Mouse (Mus musculus) cerebellum, postnatal 25 days (tissue): ENCODE data around the gene Thoc3.

Source experiments
- DNase-seq, 2 experiments: peaks; one replicate each; pipeline ENCODE4 v3.0.0; 2021; ENCODE audit warnings: mixed read lengths in 2 of 2

The Thoc3 gene

GRCm38 (mm10) chr13:54439912-54440311 is 28.7 kb downstream of the Thoc3 start:
- DNase-seq, result no peak

DNA sequence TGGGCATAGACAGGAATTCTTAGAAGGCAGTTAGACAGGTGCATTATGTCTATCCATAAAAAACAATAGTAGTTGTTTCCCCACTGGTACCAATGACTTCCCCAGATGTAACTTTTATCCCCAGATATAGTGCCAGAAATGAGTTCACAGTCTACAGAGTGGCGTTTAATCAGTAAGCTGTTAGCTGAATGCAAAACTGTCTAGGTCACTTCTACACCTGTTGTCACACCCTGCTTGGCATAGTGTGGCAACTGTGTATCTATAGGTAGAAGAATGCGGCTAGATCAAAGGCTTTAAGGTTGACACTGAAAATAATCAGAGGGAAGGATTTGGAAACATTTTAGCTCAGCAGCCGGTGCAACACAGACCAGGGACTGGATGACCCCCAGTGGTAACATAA is 29.8 kb downstream of the Thoc3 start:
- no peak for DNase-seq

DNA sequence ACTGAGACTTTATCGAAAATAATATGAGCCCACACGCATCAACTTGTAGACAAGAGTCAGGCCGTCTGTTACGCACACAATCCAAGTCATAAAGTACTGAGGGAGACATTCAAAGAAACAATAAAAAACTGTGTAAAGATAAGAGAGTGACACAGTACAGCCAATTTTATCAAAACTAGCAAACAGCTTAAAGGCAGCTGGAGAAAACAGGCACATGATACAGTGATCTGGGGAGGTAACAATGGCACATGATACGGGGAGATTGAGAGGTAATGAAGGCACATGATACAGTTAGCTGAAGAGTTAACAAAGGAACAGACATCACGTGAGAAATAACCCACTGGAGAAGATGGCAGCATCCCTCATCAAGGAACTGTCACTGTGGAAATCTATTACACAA is 31.6 kb downstream of the Thoc3 start:
- DNase-seq, result no peak

GRCm38 (mm10) chr13:54436666-54437065 is 32.0 kb downstream of the Thoc3 start:
- DNase-seq, result no peak

DNA sequence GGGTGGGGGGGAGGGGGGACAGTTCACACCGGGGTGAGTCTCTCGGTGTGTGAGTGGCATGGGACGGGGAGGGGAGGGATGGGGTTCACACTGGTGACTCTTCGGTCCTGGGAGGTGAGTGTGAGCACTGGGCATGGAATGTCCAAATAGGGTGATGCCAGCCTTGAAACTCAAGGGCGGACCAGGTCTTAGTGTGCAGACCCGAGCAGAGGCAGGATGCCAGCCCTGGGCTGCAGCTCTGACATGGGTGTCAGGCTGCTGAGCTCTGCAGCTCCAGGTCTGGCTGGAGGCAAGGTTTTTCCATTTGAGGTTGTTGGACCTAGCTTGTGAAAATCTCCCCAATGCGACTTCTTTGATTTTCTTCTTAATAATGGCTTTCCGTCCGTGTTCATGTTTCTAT is 37.5 kb downstream of the Thoc3 start:
- DNase-seq, result no peak

GRCm38 (mm10) chr13:54430051-54430450 is 38.6 kb downstream of the Thoc3 start:
- no peak for DNase-seq

DNA sequence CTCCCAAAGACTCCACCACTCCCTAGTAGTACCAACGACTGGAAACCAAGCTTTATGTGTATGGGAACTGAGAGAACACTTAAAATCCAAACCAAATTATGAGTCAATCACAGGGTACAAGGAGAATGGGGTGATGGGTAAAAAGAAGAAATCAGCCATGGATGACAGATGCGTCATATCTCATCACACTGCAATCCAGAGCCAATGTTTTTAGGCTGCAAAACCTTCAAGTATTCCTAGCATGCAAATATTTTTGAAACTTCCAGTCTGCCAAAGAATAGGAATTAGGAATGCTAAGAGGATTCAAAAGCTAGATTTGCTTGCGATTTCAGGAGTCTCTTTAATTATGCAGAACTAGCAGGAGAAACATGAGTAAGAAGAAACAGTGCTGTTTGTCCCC is 39.9 kb downstream of the Thoc3 start:
- no peak for DNase-seq

GRCm38 (mm10) chr13:54426781-54427655 is 41.6 kb downstream of the Thoc3 start:
- no peak for DNase-seq

GRCm38 (mm10) chr13:54425269-54425668 is 43.4 kb downstream of the Thoc3 start:
- DNase-seq, result no peak

DNA sequence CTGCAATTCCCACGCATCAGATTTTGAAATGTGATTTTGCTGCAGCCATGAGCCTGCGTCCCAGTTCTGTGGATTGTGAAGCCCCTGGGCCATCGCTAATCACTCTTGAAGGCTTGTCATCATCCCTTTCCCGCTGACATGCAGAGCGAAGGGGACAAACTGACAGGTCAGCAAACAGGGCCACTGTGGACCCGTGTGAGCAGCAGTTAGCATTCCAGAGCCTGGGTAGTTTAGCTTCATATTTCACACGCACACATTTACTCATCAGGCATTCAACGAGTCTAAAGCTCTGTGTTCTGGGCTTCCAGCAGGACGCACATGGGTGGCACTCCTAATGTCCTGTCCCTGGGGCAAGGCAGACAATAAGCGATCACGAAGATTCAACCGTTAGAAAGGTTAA is 48.4 kb downstream of the Thoc3 start:
- DNase-seq, result no peak

- no peak for DNase-seq
Observed at GRCm38 (mm10) chr13:54418781-54419327, 49.8 kb downstream of the Thoc3 start.

- DNase-seq, result no peak
Observed at GRCm38 (mm10) chr13:54415059-54415458, 53.6 kb downstream of the Thoc3 start.

- no peak for DNase-seq
Observed at GRCm38 (mm10) chr13:54412721-54413120, 55.9 kb downstream of the Thoc3 start.

GRCm38 (mm10) chr13:54412236-54412635 is 56.4 kb downstream of the Thoc3 start:
- no peak for DNase-seq

GRCm38 (mm10) chr13:54411656-54412055 is 57.0 kb downstream of the Thoc3 start:
- no peak for DNase-seq
